Mouse (Mus musculus) brown adipose tissue, adult 24 weeks (tissue): ENCODE measurements around the gene Tacc2. TPM values are rescaled to one million over a fixed set of nuclear protein-coding genes. Genes with fewer than 3 reads are reported as not detected.

Experiments used
- H3K27ac ChIP-seq: fragments of 200-500 bp; replicated peaks from 2 replicates; pipeline ENCODE4 v1.5.1; 2012; ENCODE audit warnings: low read depth, mild to moderate bottlenecking, low read length
- H3K4me1 ChIP-seq: fragments of 200-500 bp; 2 replicates; pipeline ENCODE4 v1.6.1; 2012; ENCODE audit warnings: low read length, mixed read lengths; ENCODE audit not compliant: control insufficient read depth, insufficient read depth, insufficient read length
- H3K4me3 ChIP-seq: fragments of 200-500 bp; 2 replicates; pipeline ENCODE4 v1.5.1; 2012; ENCODE audit warnings: low read depth, mild to moderate bottlenecking, low read length, moderate library complexity; ENCODE audit not compliant: insufficient read depth
- polyA plus RNA-seq: library from polyadenylated mRNA; stranded (reverse); fragments of >200 nt; gene quantifications from 2 replicates; pipeline ENCODE4 v1.2.4, GENCODE M21; 2012; ENCODE audit not compliant: missing spikeins, insufficient read depth, insufficient read length

The Tacc2 gene
- polyA plus RNA-seq, 1 experiment = 14.0 TPM

DNA sequence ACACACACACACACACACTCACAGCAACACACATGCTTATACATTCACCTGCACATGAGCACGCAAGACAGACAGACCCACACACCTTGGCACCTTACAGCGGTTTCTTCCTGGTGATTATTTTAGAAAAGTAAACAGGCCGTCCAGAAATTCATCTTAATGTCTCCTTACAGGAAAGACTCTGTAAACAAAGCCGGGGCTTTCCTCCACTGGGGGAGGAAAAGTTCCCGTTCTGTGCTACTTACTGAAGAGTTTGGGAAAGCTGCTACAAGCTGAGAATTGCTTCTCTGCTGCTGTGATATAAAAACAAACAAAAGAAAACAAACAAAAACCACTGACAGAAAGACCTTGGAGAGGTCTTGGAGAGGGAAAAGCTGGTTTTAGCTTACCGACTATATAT is 231.5 kb downstream of the Tacc2 start:
- Histone ChIP-seq H3K4me1 (no peaks in the 10 kb centered on the region), H3K27ac (no peak overlapping the region), H3K4me3 (no peak overlapping the region)

DNA sequence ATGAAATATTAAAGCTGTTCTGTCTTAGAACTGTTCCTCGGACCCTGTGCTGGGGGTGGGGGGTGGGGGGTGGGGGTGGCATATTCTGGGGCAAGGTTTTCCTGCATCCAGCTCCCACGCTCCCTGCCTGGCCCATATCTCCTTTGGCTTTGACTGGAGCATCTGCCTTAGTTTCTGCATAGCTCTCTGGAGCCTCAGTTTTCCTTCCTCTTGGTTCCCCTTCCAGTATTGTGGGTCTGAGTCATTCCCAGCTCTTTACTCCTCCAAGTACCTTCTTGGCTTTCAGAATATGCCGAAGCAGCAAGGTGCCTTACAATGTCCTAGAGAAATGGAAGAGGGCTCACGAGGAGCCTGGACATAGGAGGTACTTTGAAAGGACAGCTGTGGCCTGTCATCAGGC is 233.0 kb downstream of the Tacc2 start:
- no peaks in the 10 kb centered on the region for H3K4me1 ChIP-seq

GRCm38 (mm10) chr7:130812407-130812806 is 235.2 kb downstream of the Tacc2 start:
- H3K27ac ChIP-seq = no peak overlapping the region
- no peaks in the 10 kb centered on the region for H3K4me1 ChIP-seq
- no peak overlapping the region for H3K4me3 ChIP-seq

More for the DNA sequence above, 233.0 kb downstream of the Tacc2 start:
- H3K27ac ChIP-seq = no peak overlapping the region
- H3K4me3 ChIP-seq = no peak overlapping the region

Other genes starting within 250 kb of the Tacc2 start
- 16.0 and 19.5 TPM in 2 replicates for gene Ate1, start 57.1 kb upstream of the Tacc2 start, polyA plus RNA-seq
- gene Nsmce4a, start 4.3 kb upstream of the Tacc2 start, polyA plus RNA-seq = 38.7 and 51.2 TPM in 2 replicates
- not detected in 2 replicates for gene Btbd16, start 196.6 kb downstream of the Tacc2 start, polyA plus RNA-seq